Mouse (Mus musculus) right cerebral cortex, postnatal 10 days (tissue): ENCODE measurements around the gene Fabp3.

Experiments
- DNase-seq, 2 experiments: peaks; one replicate each; pipeline ENCODE4 v3.0.0; 2021; ENCODE audit warnings: low spot score in 2 of 2

Fabp3 gene

GRCm38 (mm10) chr4:130308231-130309081 is at the start of gene Fabp3, which contains the start of gene Gm10570:
Gene Fabp3 (plus strand): TSS chr4:130308595.
Gene Gm10570 (minus strand): TSS chr4:130308674.
- DNase-seq, result peak; percentile 86 to 90

DNA sequence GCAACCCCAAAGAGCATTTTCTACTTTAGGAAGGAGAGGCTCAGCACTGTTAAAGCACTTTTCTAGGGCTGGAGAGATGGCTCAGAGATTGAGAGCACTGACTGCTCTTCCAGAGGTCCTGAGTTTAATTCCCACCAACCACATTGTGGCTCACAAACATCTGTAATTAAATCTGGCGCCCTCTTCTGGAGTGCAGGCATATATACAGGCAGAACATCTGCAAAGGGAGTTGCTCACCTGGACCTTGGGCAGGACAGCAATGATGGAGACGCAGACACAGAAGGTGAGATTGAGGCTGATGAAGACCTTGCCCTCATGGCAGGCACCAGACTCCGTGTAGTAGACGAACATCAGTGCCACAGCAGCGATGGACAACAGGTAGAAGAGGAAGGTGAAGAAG is 48.0 kb upstream of the Fabp3 start:
- DNase-seq, result no peak

DNA sequence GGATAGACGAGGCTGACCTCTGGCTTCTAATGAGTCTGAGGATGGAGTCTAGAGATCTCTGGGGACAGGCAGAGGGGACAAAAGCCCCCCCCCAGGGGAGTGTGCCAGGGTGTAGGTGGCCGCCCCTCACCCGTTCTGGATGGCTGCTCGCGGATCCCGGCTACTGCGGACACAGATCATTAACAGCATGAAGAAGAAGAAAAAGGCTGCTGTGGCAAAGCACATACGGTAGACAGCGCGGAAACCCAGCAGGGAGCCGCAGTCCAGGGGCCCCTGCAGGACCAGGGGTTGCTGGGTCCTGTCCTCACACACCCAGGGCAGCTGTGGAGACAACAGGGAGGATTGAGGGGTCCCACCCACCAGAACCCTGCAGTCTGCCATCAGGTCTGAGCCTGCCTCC is 44.3 kb upstream of the Fabp3 start:
- no peak for DNase-seq

- peak; percentile 48 to 62 for DNase-seq
Observed at GRCm38 (mm10) chr4:130264698-130265349, 43.6 kb upstream of the Fabp3 start.

DNA sequence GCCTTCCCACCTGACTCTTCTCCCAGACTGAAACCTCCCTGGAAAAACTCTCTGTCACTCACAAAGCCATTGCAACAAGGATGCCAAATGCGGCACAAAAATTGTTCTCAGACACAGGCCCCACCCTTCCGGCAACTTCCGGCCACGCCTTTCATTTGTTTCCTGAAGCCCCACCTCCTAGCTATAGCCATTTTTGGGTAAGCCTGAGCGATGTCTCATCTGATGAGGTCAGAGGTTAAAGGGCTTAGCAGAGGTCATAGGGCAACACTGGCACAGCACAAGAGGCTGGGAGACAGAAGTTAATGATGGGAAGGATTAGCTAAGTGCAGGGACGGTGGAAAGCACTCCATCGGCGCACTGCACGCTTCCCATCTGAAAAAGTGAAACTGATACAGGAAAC is 41.8 kb upstream of the Fabp3 start:
- no peak for DNase-seq

DNA sequence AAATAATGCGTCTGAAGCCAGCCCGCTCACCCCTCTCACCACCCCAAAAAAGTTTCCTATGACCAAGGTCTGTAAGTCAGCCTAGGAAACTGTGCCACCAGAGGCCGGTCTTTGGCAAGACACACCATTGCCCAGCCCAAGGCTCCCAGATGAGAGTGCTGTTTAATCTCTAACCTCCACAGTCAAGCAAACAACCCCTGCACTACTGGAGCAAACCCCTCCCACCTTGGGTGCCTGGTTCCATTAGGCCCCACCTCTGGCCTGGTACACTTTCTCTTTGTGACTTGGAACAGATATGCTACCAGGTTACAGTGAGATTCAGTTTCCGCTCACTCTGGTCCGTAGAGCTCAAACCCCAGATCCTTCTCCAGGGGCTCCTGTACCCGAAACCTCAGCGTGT is 41.3 kb upstream of the Fabp3 start:
- DNase-seq, result no peak

GRCm38 (mm10) chr4:130268736-130269135 is 39.7 kb upstream of the Fabp3 start:
- DNase-seq, result no peak

DNA sequence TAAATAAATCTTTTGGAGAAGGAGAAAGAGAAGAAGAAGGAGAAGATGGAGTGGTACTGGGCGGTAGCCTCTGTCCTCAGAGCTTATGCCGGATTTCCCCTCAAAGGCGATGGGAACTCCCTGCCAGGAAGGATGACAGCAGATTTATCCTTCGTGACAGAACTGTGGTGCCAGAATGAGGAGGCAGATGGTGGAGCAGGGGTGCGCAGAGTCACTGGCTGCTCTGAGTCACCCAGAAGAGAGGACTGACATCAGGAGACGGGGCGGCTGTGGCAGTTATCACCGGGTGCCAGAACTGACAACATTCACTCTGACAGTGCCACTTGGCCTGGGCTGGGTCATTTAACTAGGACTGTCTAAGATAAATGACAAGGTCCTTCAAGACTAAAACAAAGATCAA is 38.3 kb upstream of the Fabp3 start:
- peak; percentile 64 to 79 for DNase-seq

- DNase-seq, result no peak
Observed at GRCm38 (mm10) chr4:130270611-130271347, 37.6 kb upstream of the Fabp3 start.

DNA sequence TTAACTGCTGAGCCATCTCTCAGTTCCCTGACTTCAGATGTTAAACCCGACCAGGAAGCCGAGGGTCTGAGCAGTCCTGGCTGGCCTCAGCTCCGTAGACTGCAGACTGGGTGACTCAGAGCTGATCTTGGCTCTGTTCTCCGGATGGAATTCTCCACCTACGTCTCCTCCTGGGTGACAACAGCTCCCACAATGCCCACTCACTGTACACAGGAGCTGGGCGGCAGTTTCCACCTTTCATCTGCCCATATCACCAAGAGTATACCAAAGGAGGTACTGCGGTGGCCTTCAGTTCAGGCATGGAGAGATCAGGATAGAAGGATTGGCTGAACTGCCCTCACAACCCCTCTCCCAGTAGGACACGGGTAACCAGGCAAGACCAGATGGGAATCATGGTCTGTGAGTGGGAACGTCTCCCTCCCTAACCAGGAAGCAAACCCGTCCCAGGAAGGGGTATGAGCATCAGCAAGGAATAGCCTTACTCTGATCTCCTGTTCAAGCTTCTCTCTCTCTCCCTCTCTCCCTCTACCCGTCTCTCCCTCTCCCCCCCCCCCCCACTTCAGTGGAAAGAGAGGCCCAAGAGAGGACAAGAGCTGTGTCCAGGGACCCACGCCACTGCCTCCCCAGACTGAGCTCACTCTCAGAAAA is 34.6 kb upstream of the Fabp3 start:
- DNase-seq, result no peak

- peak in 1 of 2 experiments; percentile 39 for DNase-seq
Observed at GRCm38 (mm10) chr4:130274346-130275015, 33.9 kb upstream of the Fabp3 start.

DNA sequence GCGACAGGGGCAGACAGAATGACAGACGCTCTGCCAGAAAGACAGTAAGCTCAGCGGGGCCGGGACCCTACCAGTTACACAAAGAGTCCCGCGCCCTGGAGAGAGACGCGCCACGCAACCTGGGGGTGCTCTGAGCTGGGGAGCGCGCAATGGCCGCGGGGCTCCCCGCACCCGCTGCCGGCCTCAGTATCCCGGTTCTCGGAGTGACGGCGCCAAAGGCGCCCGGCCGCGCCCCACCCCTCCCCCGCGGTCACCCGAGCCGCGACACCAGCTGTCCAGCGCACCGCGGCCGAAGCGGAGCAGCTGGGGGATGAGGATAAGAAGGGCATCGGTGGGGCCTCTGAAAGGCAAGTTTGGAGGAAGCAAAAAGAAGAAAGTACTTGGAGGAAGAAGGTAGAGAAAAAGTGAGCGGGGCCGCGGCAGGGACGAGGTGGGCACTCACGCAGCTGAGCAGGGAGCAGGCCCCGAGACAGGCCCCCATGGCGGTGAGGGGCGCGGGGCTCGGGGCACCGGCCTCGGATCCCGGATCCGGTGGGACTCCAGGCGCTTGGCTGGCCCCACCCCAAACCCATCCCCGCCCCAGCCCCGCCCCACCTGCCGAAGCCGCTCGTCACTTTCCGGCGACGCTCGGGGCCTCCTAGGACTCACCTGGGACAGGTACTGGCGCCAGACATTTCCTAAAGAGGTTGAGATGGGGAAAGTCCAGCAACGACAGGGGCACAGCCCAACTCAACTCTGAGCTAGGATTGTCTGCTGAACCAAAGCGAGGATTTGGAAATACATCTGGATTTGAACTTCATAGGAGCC is 33.2 kb upstream of the Fabp3 start:
- peak in 1 of 2 experiments; percentile 31 for DNase-seq

GRCm38 (mm10) chr4:130275823-130276105 is 32.6 kb upstream of the Fabp3 start:
- DNase-seq, result no peak

- DNase-seq, result no peak
Observed at GRCm38 (mm10) chr4:130276573-130277176, 31.7 kb upstream of the Fabp3 start.

DNA sequence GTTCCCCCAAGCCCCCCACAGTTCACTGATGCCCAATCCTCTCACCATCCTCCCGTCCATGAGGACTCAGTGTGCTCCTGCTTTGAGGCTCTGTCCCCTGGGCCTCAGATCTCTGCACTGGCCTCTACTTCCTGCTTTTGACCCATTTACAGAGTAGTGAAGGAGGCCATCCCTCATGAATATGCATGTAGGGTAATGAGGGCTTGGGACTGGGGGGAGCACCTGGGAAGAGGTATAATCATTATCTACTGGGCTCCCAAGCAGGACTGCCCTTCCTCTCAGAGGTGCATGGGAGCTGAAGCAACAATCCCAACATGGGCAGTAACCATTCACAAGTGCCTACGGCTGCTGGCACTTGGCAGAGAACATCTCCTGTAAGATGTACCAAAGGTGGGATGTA is 29.3 kb upstream of the Fabp3 start, which contains the start of gene Serinc2:
TSS of gene Serinc2 (minus strand) at position 101 of the 400 bp plus-strand sequence.
- DNase-seq, result no peak

DNA sequence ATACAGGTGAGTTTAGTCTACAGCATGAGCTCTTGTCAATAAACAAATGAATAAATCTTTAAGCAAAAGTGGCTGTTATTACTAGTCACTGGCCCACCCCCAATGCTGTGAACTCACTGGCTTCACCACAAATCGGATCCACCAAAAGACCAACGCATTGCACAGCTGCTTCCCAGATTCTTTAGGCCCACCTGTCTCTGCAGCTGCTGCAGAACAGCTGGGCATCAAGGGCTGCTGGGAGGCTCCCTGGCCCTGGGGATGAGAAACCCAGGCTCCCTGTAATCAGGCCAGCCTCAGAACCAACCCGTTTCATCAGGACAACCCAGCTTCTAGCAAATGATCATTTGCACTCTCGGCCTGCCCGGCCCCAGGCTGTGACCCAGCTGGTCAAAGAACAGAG is 25.5 kb upstream of the Fabp3 start:
- no peak for DNase-seq

DNA sequence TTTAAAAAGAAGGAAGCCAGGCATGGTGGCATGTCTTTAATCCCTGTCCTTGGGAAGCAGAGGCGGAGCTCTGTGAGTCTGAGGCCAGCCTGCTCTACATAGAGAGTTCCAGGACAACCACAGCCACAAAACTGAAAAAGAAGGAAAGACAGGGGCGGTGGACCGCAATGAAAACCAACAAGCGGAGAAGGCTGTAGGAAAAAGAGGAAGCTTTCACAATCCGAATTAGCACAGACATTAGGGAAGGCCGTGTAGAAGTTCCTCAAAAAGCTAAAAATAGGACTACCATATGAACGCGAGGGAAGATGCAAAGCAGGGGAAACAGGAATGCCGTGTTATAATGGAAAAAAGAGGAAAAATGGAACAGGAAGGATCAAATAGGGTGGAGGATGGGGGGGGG is 24.6 kb upstream of the Fabp3 start:
- DNase-seq, result no peak

GRCm38 (mm10) chr4:130286531-130286930 is 21.9 kb upstream of the Fabp3 start:
- DNase-seq, result no peak

DNA sequence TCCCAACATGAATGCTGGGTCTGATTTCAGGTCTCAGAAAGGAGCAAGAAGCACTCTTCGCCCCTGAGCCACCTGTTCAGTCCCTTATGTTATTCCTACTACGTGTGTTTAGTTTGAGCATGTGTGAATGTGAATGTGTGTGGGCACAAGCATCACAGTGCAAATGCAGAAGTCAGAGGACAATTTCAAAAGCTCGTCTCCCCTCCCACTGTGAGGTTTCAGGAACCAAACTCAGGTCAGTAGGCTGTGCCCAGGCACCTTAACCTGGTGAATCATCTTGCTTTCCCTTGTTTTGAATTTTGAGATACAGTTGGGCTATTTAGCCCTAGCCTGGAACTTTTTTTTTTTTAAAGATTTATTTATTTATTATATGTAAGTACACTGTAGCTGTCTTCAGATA is 18.6 kb upstream of the Fabp3 start:
- no peak for DNase-seq

DNA sequence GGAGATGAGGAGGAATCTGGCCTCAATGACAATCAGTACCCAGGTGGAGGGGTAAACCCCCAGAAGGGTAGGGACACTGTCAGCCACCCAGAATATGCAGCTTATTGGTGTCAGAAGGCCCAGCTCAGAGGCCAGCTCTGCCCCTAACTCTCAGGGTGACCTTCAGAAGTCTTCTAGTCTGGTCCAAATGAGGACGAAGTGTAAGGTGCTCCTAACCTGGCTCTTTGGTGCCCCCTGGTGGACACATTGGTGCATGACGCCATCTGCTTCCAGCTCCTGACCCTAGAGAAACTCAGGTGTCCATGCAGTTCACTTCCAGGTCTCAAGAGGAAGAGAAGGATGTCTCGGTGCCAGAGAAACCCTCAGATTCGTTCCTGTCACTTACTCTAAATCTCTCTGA is 16.1 kb upstream of the Fabp3 start:
- peak in 1 of 2 experiments; percentile 70 for DNase-seq
